ENCODE assay signal across 14 mouse cellular contexts in the genomic region with DNA sequence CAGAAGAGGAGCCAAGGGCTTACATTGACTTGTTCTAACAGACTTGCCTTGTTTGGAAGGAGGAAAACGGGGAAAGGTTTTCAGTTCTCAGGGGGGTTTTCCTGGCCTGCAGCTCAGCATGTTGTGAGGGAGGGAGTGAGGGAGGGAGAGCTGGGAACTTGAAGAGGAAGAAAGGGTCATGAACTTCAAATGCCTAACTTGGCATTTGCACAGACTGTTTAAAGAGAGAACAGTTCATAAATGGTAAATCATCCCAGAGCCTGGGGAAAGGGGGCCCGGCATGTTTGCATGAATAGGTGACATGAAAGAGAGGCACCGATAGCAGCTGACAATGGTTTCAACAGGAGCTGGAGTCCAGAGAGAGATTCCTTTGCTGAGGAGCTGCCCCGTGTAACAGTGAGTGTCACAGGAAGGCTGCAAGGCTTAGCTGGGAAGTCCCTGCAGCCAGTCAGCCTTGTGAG. TPM values are rescaled to one million over a fixed set of nuclear protein-coding genes. Genes with fewer than 3 reads are reported as not detected.
A peak's percentile ranks its signal among the peaks of the same experiment; 100 is the strongest.
DNase-seq lines count a peak whose midpoint lies in the region; ATAC-seq lines count a peak whose summit lies in the region.
"Had no signal": no experiment of that assay in that cellular context is flagged by ENCODE, and none has a peak within 500 bp of the region (broad histone marks: within the 10 kb centered on the region; RNA-seq: fewer than 3 reads in every experiment).

No protein-coding gene starts in this region.

- DNase-seq in hindbrain, embryonic 10.5 days (ENCODE audit: low spot score): peak; percentile 32
- peak; percentile 26 for DNase-seq in midbrain, embryonic 10.5 days (ENCODE audit: low spot score)
- no peak for DNase-seq in midbrain, embryonic 14.5 days
- DNase-seq in embryonic facial prominence, embryonic 10.5 days (ENCODE audit: low spot score): peak; percentile 47
- peak; percentile 33 for DNase-seq in neural tube, embryonic 11.5 days (ENCODE audit: low spot score)
- no peak for DNase-seq in frontal cortex, postnatal 14 days (ENCODE audit: low spot score in 2 of 2)
- DNase-seq: adrenal gland, postnatal 36 days; cerebellum, adult 18-20 months; gastrocnemius, postnatal 10 days; right cerebral cortex, adult 18-20 months had no signal

- H3K27me3 ChIP-seq in hindbrain, embryonic 10.5 days (ENCODE audit: insufficient read depth, poor library complexity, severe bottlenecking): peaks cover 11% of the 10 kb centered on the region; the same call in 1 of the 2 replicates
- no peaks in the 10 kb centered on the region for H3K27me3 ChIP-seq in hindbrain, embryonic 13.5 days
- peaks cover 15% of the 10 kb centered on the region for H3K27me3 ChIP-seq in midbrain, embryonic 10.5 days (ENCODE audit: low read depth, poor library complexity, severe bottlenecking)
- H3K27me3 ChIP-seq in midbrain, embryonic 14.5 days (ENCODE audit: control insufficient read depth, insufficient read depth, low read length): no peaks in the 10 kb centered on the region
- H3K27me3 ChIP-seq in embryonic facial prominence, embryonic 10.5 days (replicated peaks; ENCODE audit: low read depth, poor library complexity, severe bottlenecking): 0 out of 2 replicates have a peak, but pooled peaks cover 7% of the 10 kb centered on the region
- no peaks in the 10 kb centered on the region for H3K27me3 ChIP-seq in neural tube, embryonic 11.5 days (ENCODE audit: control insufficient read depth, insufficient read depth, low read length)
- H3K27me3 ChIP-seq: embryonic facial prominence, embryonic 15.5 days; hindbrain, embryonic 12.5 days had no signal

- no peaks in the 10 kb centered on the region for H3K9me3 ChIP-seq in hindbrain, embryonic 10.5 days
- no peaks in the 10 kb centered on the region for H3K9me3 ChIP-seq in hindbrain, embryonic 13.5 days
- no peaks in the 10 kb centered on the region for H3K9me3 ChIP-seq in midbrain, embryonic 10.5 days (replicated peaks)
- H3K9me3 ChIP-seq in midbrain, embryonic 14.5 days (ENCODE audit: control insufficient read depth, low read length): no peaks in the 10 kb centered on the region
- H3K9me3 ChIP-seq in embryonic facial prominence, embryonic 10.5 days: no peaks in the 10 kb centered on the region
- no peaks in the 10 kb centered on the region for H3K9me3 ChIP-seq in neural tube, embryonic 11.5 days (ENCODE audit: control insufficient read depth, low read length)
- H3K9me3 ChIP-seq: embryonic facial prominence, embryonic 15.5 days; hindbrain, embryonic 12.5 days had no signal

- no peak overlapping the region for H3K4me3 ChIP-seq in hindbrain, embryonic 10.5 days
- H3K4me3 ChIP-seq in hindbrain, embryonic 13.5 days: no peak overlapping the region
- no peak overlapping the region for H3K4me3 ChIP-seq in midbrain, embryonic 10.5 days
- no peak overlapping the region for H3K4me3 ChIP-seq in midbrain, embryonic 14.5 days (replicated peaks; ENCODE audit: low read depth, low read length)
- H3K4me3 ChIP-seq in embryonic facial prominence, embryonic 10.5 days: no peak overlapping the region
- H3K4me3 ChIP-seq in neural tube, embryonic 11.5 days (ENCODE audit: low read depth, low read length): no peak overlapping the region
- H3K4me3 ChIP-seq: embryonic facial prominence, embryonic 15.5 days; hindbrain, embryonic 12.5 days had no signal

- no peak overlapping the region for H3K4me2 ChIP-seq in hindbrain, embryonic 13.5 days
- no peak overlapping the region for H3K4me2 ChIP-seq in midbrain, embryonic 14.5 days (ENCODE audit: low read length)
- no peak overlapping the region for H3K4me2 ChIP-seq in neural tube, embryonic 11.5 days (ENCODE audit: low read depth)
- H3K4me2 ChIP-seq: embryonic facial prominence, embryonic 15.5 days; hindbrain, embryonic 12.5 days had no signal

- H3K9ac ChIP-seq in hindbrain, embryonic 13.5 days: no peak overlapping the region
- no peak overlapping the region for H3K9ac ChIP-seq in midbrain, embryonic 14.5 days (replicated peaks; ENCODE audit: low read length)
- no peak overlapping the region for H3K9ac ChIP-seq in neural tube, embryonic 11.5 days (ENCODE audit: low read length)
- H3K9ac ChIP-seq: embryonic facial prominence, embryonic 15.5 days; hindbrain, embryonic 12.5 days had no signal

- H3K4me1 ChIP-seq in hindbrain, embryonic 10.5 days (replicated peaks): peaks cover 32% of the 10 kb centered on the region
- peaks cover 25% of the 10 kb centered on the region for H3K4me1 ChIP-seq in hindbrain, embryonic 13.5 days (replicated peaks)
- H3K4me1 ChIP-seq in midbrain, embryonic 10.5 days: peaks cover 39% of the 10 kb centered on the region
- peaks cover 19% of the 10 kb centered on the region for H3K4me1 ChIP-seq in midbrain, embryonic 14.5 days (ENCODE audit: control insufficient read depth, insufficient read depth, low read length)
- H3K4me1 ChIP-seq in embryonic facial prominence, embryonic 10.5 days: peaks cover 30% of the 10 kb centered on the region
- peaks cover 16% of the 10 kb centered on the region for H3K4me1 ChIP-seq in neural tube, embryonic 11.5 days (ENCODE audit: control insufficient read depth, insufficient read depth, low read length)
- H3K4me1 ChIP-seq: embryonic facial prominence, embryonic 15.5 days had no signal

- H3K27ac ChIP-seq in hindbrain, embryonic 10.5 days: peak overlapping the region; percentile 60
- no peak overlapping the region for H3K27ac ChIP-seq in hindbrain, embryonic 13.5 days
- H3K27ac ChIP-seq in midbrain, embryonic 10.5 days (replicated peaks): peak overlapping the region; percentile 1
- H3K27ac ChIP-seq in midbrain, embryonic 14.5 days (replicated peaks; ENCODE audit: low read depth, low read length): no peak overlapping the region
- peak overlapping the region; percentile 15 for H3K27ac ChIP-seq in embryonic facial prominence, embryonic 10.5 days (replicated peaks)
- H3K27ac ChIP-seq in neural tube, embryonic 11.5 days (ENCODE audit: low read depth, low read length): no peak overlapping the region
- H3K27ac ChIP-seq: embryonic facial prominence, embryonic 15.5 days; hindbrain, embryonic 12.5 days had no signal

- 8% methylated on average over 4 of the region's 4 CpGs for WGBS in hindbrain, embryonic 10.5 days
- WGBS in hindbrain, embryonic 13.5 days: 6% methylated on average over 4 of the region's 4 CpGs
- 15% methylated on average over 4 of the region's 4 CpGs for WGBS in midbrain, embryonic 10.5 days
- 4% methylated on average over 4 of the region's 4 CpGs for WGBS in midbrain, embryonic 14.5 days
- 8% methylated on average over 4 of the region's 4 CpGs for WGBS in embryonic facial prominence, embryonic 10.5 days
- 0% methylated on average over 4 of the region's 4 CpGs for WGBS in neural tube, embryonic 11.5 days

- no peak for ATAC-seq in hindbrain, embryonic 13.5 days (ENCODE audit: low FRiP score)
- ATAC-seq in midbrain, embryonic 14.5 days (ENCODE audit: low FRiP score, low TSS enrichment): no peak
- no peak; the same call in 1 of the 2 replicates for ATAC-seq in neural tube, embryonic 11.5 days (ENCODE audit: insufficient read depth, low FRiP score, low TSS enrichment)
- ATAC-seq in erythroid progenitor cell, adult 5-6 weeks (replicated peaks; ENCODE audit: low FRiP score, poor library complexity, severe bottlenecking): no peak

- no peaks in the 10 kb centered on the region for H3K36me3 ChIP-seq in hindbrain, embryonic 10.5 days
- H3K36me3 ChIP-seq in hindbrain, embryonic 13.5 days: no peaks in the 10 kb centered on the region
- no peaks in the 10 kb centered on the region for H3K36me3 ChIP-seq in midbrain, embryonic 10.5 days
- H3K36me3 ChIP-seq in midbrain, embryonic 14.5 days (ENCODE audit: control insufficient read depth, insufficient read depth, low read length): no peaks in the 10 kb centered on the region
- H3K36me3 ChIP-seq in embryonic facial prominence, embryonic 10.5 days (replicated peaks): no peaks in the 10 kb centered on the region
- H3K36me3 ChIP-seq in neural tube, embryonic 11.5 days (ENCODE audit: control insufficient read depth, insufficient read depth, low read length): no peaks in the 10 kb centered on the region
- H3K36me3 ChIP-seq: embryonic facial prominence, embryonic 15.5 days; hindbrain, embryonic 12.5 days had no signal

RNA-seq across cellular contexts. Expression of a gene that starts 51.3 kb away (rescaled TPM):
- 18.5 and 19.0 TPM in 2 replicates for polyA plus RNA-seq in hindbrain, embryonic 10.5 days (2016; fragmentation: Nextera tagmentation; extraction: Ambion mirVana)
- polyA plus RNA-seq in hindbrain, embryonic 13.5 days (2015; fragmentation: Nextera tagmentation; extraction: Ambion mirVana): 15.4 and 15.5 TPM in 2 replicates
- 18.6 and 20.2 TPM in 2 replicates for polyA plus RNA-seq in midbrain, embryonic 10.5 days (2016; fragmentation: Nextera tagmentation; extraction: Ambion mirVana)
- polyA plus RNA-seq in midbrain, embryonic 14.5 days (2014; fragmentation: Nextera tagmentation; extraction: Ambion mirVana): 10.2 and 12.3 TPM in 2 replicates
- 4.8 and 6.0 TPM in 2 replicates for polyA plus RNA-seq in embryonic facial prominence, embryonic 10.5 days (2016; fragmentation: Nextera tagmentation; extraction: Ambion mirVana)
- polyA plus RNA-seq in neural tube, embryonic 11.5 days (2014; fragmentation: Nextera tagmentation; extraction: Ambion mirVana): 15.5 TPM in 2 replicates
- total RNA-seq in erythroid progenitor cell, adult 5-6 weeks (2015; ENCODE audit: low replicate concordance): 390 and 435 TPM in 2 replicates
- total RNA-seq in erythroid progenitor cell, adult 5-6 weeks (2017; ENCODE audit: low replicate concordance): 236 and 385 TPM in 2 replicates

Comparison
In these comparisons a context has a peak if more than half of its experiments do, and no peak if none do; other contexts are left out.
1. DNase-seq: peak in hindbrain, embryonic 10.5 days (single experiment), midbrain, embryonic 10.5 days (single experiment), embryonic facial prominence, embryonic 10.5 days (single experiment) and neural tube, embryonic 11.5 days (single experiment); none in midbrain, embryonic 14.5 days (single experiment) and frontal cortex, postnatal 14 days (0 of 2).
2. H3K27ac ChIP-seq: peak in hindbrain, embryonic 10.5 days (single experiment), midbrain, embryonic 10.5 days (single experiment) and embryonic facial prominence, embryonic 10.5 days (single experiment); none in hindbrain, embryonic 13.5 days (single experiment), midbrain, embryonic 14.5 days (single experiment) and neural tube, embryonic 11.5 days (single experiment).